Mouse (Mus musculus): ENCODE results near the gene Smad3. TPM values are rescaled to one million over a fixed set of nuclear protein-coding genes. Genes with fewer than 3 reads are reported as not detected.
A peak's percentile ranks its signal among the peaks of the same experiment; 100 is the strongest.

Gene Smad3
- polyA plus RNA-seq, 1 experiment from 2014 or later: 9.7 TPM

DNA sequence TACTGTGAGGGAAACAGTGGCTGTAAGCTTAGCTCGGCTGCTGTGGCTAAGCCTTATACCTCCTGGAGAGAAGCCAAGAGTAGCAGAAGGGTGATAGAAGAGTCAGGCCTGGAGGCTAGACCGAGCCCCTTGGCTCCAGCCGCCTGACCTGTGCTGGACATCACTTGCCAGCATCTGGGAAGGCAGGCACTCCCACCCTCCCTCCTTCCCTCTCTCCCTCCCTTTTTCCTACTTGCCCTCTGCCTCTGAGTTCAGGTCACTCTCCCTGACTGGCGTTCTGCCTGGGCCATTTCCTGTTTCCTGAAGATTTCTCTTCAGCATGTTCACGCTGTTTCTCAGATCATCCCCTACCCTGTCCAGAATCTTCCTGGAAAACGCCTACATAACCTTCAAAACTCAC is 33.5 kb upstream of the Smad3 start:
- Histone ChIP-seq H3K9ac (ENCODE audit: low read depth, low read length) (no peak overlapping the region), H3K27ac (ENCODE audit: low read depth, low read length) (0 out of 2 replicates have a peak overlapping the region, but pooled peaks have one; percentile 12), H3K4me2 (no peak overlapping the region), H3K4me3 (ENCODE audit: low read depth, low read length) (no peak overlapping the region), H3K36me3 (ENCODE audit: control insufficient read depth, insufficient read depth, low read length) (no peaks in the 10 kb centered on the region), H3K4me1 (ENCODE audit: control insufficient read depth, insufficient read depth, low read length) (peaks cover 43% of the 10 kb centered on the region), H3K9me3 (replicated peaks; ENCODE audit: control insufficient read depth, low read length) (no peaks in the 10 kb centered on the region), H3K27me3 (ENCODE audit: control insufficient read depth, insufficient read depth, low read length) (0 out of 2 replicates have a peak, but pooled peaks cover 4% of the 10 kb centered on the region)
- 17% methylated on average over 6 of the region's 6 CpGs for WGBS (ENCODE audit: insufficient replicate concordance)
- 0 out of 2 replicates have a peak, but pooled peaks have one; percentile 24 for ATAC-seq (replicated peaks; ENCODE audit: insufficient number of reproducible peaks, low FRiP score, low TSS enrichment)

DNA sequence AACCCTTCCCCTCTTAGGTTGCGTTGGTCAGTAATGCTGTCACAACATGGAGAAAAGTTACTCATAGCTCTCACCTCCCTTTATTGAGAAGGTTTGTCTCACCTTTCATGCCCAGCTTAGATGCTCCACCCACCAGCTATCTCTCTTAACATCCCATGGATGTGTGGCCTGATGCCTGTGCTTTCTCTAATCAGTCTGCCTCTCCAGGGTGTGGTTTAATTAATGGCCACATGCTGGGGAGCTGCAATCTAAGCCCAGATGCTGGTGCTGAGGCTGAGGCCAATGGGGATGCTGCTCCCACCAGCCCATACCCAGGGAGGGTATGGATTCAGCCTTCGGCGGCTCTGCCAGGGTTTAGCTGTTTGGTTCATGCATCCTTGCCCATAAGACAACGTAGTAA is 32.4 kb upstream of the Smad3 start:
- Histone ChIP-seq H3K4me3 (ENCODE audit: low read depth, low read length) (no peak overlapping the region), H3K27me3 (ENCODE audit: control insufficient read depth, insufficient read depth, low read length) (0 out of 2 replicates have a peak, but pooled peaks cover 2% of the 10 kb centered on the region), H3K4me1 (ENCODE audit: control insufficient read depth, insufficient read depth, low read length) (peaks cover 48% of the 10 kb centered on the region), H3K9me3 (replicated peaks; ENCODE audit: control insufficient read depth, low read length) (no peaks in the 10 kb centered on the region), H3K27ac (ENCODE audit: low read depth, low read length) (no peak overlapping the region), H3K4me2 (no peak overlapping the region), H3K9ac (ENCODE audit: low read depth, low read length) (no peak overlapping the region), H3K36me3 (ENCODE audit: control insufficient read depth, insufficient read depth, low read length) (no peaks in the 10 kb centered on the region)
- ATAC-seq (replicated peaks; ENCODE audit: insufficient number of reproducible peaks, low FRiP score, low TSS enrichment): no peak
- 93% methylated on average over 4 of the region's 4 CpGs for WGBS (ENCODE audit: insufficient replicate concordance)

DNA sequence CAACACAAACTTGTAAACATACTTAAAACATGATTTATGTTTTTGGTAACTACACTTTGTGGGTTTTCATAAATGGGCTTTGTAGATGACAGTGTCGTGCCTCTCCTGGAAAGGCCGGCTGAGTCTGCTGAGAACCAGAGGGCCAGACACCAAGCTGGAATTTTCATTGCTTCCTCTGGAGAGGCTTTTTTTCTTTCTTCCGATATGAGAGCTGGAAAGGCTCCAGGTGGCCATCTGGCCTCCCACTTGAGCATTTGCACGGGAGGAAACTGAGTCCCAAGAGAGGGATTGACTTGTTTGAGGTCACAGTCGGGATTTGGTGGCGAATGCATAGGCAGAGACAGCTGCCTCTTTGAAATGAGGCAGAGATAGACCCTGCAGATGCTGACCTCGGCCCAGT is 31.6 kb upstream of the Smad3 start:
- no peak overlapping the region for H3K4me2 ChIP-seq
- no peak for ATAC-seq (replicated peaks; ENCODE audit: insufficient number of reproducible peaks, low FRiP score, low TSS enrichment)
- H3K36me3 ChIP-seq (ENCODE audit: control insufficient read depth, insufficient read depth, low read length): no peaks in the 10 kb centered on the region
- H3K4me1 ChIP-seq (ENCODE audit: control insufficient read depth, insufficient read depth, low read length): peaks cover 48% of the 10 kb centered on the region
- 54% methylated on average over 7 of the region's 7 CpGs for WGBS (ENCODE audit: insufficient replicate concordance)
- no peaks in the 10 kb centered on the region for H3K27me3 ChIP-seq (ENCODE audit: control insufficient read depth, insufficient read depth, low read length)
- H3K4me3 ChIP-seq (ENCODE audit: low read depth, low read length): no peak overlapping the region
- no peaks in the 10 kb centered on the region for H3K9me3 ChIP-seq (replicated peaks; ENCODE audit: control insufficient read depth, low read length)
- no peak overlapping the region for H3K9ac ChIP-seq (ENCODE audit: low read depth, low read length)
- H3K27ac ChIP-seq (ENCODE audit: low read depth, low read length): no peak overlapping the region

DNA sequence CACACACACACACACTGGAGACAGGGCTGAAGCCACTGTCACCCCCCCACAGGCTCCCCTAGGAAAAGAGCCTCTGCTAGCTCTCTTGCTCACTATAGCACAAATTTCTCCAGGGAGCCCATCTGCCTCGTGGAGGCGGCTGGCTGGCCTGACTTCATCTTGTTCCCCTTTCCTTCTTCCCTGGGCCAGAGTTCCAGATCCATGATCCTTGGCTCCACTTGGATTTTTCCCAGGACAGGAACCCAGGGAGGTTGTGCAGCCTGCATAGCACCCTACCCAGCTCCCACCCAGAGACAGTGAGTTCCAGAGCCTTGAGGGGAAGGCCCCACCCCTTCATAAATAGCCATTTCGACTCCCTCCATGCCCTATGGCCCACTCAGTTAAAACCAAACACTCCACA is 29.8 kb upstream of the Smad3 start:
- WGBS (ENCODE audit: insufficient replicate concordance): 52% methylated on average over 3 of the region's 3 CpGs
- peaks cover 34% of the 10 kb centered on the region for H3K4me1 ChIP-seq (ENCODE audit: control insufficient read depth, insufficient read depth, low read length)
- ATAC-seq (replicated peaks; ENCODE audit: insufficient number of reproducible peaks, low FRiP score, low TSS enrichment): no peak

DNA sequence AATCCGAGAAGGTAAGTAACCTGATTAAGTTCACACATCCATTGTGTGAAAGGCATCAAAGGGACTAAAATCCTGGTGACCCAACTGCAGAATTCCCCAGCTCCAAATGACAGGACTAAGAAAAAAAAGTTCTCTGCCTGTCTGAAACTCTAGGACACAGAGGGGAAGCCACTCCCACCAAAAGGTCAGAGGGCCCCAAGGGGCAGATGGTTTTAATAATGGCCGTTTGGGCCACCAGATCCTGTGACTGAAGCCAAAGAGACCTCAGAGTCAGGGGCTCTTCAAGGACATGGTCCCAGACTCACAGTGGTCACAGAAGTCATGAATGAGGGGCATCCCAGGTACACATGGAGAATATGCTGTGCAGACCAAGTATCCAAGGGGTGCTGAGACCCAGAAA is 29.3 kb upstream of the Smad3 start:
- Histone ChIP-seq H3K4me2 (no peak overlapping the region), H3K9me3 (replicated peaks; ENCODE audit: control insufficient read depth, low read length) (no peaks in the 10 kb centered on the region), H3K9ac (ENCODE audit: low read depth, low read length) (no peak overlapping the region), H3K27ac (ENCODE audit: low read depth, low read length) (no peak overlapping the region), H3K27me3 (ENCODE audit: control insufficient read depth, insufficient read depth, low read length) (no peaks in the 10 kb centered on the region), H3K4me3 (ENCODE audit: low read depth, low read length) (no peak overlapping the region), H3K4me1 (ENCODE audit: control insufficient read depth, insufficient read depth, low read length) (peaks cover 34% of the 10 kb centered on the region), H3K36me3 (ENCODE audit: control insufficient read depth, insufficient read depth, low read length) (no peaks in the 10 kb centered on the region)
- no peak for ATAC-seq (replicated peaks; ENCODE audit: insufficient number of reproducible peaks, low FRiP score, low TSS enrichment)
- WGBS (ENCODE audit: insufficient replicate concordance): 19% methylated on average over 2 of the region's 2 CpGs

More for the DNA sequence above, 29.8 kb upstream of the Smad3 start:
- no peaks in the 10 kb centered on the region for H3K27me3 ChIP-seq (ENCODE audit: control insufficient read depth, insufficient read depth, low read length)
- no peaks in the 10 kb centered on the region for H3K36me3 ChIP-seq (ENCODE audit: control insufficient read depth, insufficient read depth, low read length)
- no peak overlapping the region for H3K4me2 ChIP-seq
- no peak overlapping the region for H3K4me3 ChIP-seq (ENCODE audit: low read depth, low read length)
- H3K9me3 ChIP-seq (replicated peaks; ENCODE audit: control insufficient read depth, low read length): no peaks in the 10 kb centered on the region
- no peak overlapping the region for H3K9ac ChIP-seq (ENCODE audit: low read depth, low read length)
- H3K27ac ChIP-seq (ENCODE audit: low read depth, low read length): no peak overlapping the region

DNA sequence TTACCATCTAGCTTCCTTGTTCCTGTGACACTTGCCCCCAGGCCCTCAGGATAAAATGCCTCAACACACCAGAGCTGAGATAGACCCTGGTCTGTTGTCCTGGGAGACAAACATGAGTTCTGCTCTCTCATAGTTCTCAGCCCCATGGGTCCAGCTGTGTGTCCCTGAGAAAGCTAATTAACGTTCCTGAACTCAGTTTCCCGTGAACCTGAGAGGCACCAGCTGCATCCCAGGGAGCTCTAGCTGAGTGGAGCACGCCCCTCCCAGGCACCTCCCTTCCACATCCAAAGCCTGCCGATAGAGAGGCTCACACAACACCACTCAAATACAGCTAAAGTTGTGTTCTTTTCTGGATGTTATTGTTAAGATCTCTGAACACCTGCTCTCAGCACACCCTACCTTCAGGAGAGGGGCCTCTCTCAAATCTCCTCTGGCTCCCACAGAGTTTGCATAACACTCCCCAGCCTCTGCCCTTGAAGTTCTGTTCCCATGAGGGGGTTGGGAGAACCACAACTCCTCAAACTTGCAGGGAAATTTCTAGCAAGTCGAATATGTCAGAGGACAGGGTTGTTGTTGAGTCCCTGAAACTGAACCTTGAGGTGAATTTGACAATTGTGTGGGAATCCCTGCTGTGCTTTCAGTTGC is 28.4 kb upstream of the Smad3 start:
- no peak overlapping the region for H3K4me2 ChIP-seq
- ATAC-seq (replicated peaks; ENCODE audit: insufficient number of reproducible peaks, low FRiP score, low TSS enrichment): no peak
- 14% methylated on average over 5 of the region's 5 CpGs for whole genome bisulfite sequencing (ENCODE audit: insufficient replicate concordance)
- no peaks in the 10 kb centered on the region for H3K9me3 ChIP-seq (replicated peaks; ENCODE audit: control insufficient read depth, low read length)
- H3K9ac ChIP-seq (ENCODE audit: low read depth, low read length): no peak overlapping the region
- no peak overlapping the region for H3K4me3 ChIP-seq (ENCODE audit: low read depth, low read length)
- peaks cover 27% of the 10 kb centered on the region for H3K4me1 ChIP-seq (ENCODE audit: control insufficient read depth, insufficient read depth, low read length)
- H3K27ac ChIP-seq (ENCODE audit: low read depth, low read length): no peak overlapping the region
- no peaks in the 10 kb centered on the region for H3K36me3 ChIP-seq (ENCODE audit: control insufficient read depth, insufficient read depth, low read length)
- H3K27me3 ChIP-seq (ENCODE audit: control insufficient read depth, insufficient read depth, low read length): no peaks in the 10 kb centered on the region

DNA sequence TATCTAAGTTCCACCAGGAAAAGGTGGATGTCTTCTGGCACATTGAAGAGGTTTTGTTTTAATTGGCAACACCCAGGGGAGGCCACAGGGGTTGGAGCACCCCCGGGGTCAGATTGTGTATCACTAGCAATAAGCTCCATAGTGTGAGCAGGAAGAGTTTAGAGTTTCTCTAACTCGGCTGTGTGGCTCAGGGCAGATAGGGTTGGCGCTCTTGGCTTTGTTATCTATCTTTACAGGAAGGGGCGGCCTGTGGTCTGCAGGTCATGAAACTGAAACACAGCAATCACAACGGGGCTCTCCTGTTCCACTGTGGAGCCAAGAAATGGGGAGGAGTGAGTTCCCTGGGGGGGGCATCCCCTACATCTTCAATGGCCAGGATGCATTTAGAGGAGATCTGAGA is 27.7 kb upstream of the Smad3 start:
- Histone ChIP-seq H3K9me3 (replicated peaks; ENCODE audit: control insufficient read depth, low read length) (no peaks in the 10 kb centered on the region), H3K36me3 (ENCODE audit: control insufficient read depth, insufficient read depth, low read length) (no peaks in the 10 kb centered on the region), H3K4me1 (ENCODE audit: control insufficient read depth, insufficient read depth, low read length) (peaks cover 29% of the 10 kb centered on the region), H3K4me3 (ENCODE audit: low read depth, low read length) (no peak overlapping the region), H3K9ac (ENCODE audit: low read depth, low read length) (no peak overlapping the region), H3K27me3 (ENCODE audit: control insufficient read depth, insufficient read depth, low read length) (no peaks in the 10 kb centered on the region), H3K27ac (ENCODE audit: low read depth, low read length) (no peak overlapping the region), H3K4me2 (no peak overlapping the region)
- 0 out of 2 replicates have a peak, but pooled peaks have one; percentile 25 for ATAC-seq (replicated peaks; ENCODE audit: insufficient number of reproducible peaks, low FRiP score, low TSS enrichment)
- 16% methylated on average over 5 of the region's 5 CpGs for WGBS (ENCODE audit: insufficient replicate concordance)

DNA sequence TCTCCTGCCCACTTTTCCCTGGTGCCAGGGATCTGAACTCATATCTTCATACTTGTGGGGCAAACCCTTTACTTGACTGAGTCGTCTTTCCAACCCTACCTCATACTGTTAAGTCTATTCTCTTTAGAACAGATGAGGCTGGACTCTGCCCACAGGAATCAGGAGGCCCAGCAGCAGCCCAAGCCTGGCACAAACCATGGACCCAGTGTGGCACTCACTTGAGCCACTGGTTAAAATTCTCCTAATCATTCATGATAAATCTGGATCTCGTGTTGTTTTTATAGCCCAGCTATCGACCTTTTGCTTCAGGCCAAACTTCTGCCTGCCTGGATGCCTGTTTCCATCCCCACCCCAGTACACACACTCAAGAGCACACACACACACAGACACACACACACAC is 26.8 kb upstream of the Smad3 start:
- H3K4me1 ChIP-seq (ENCODE audit: control insufficient read depth, insufficient read depth, low read length): peaks cover 32% of the 10 kb centered on the region
- no peaks in the 10 kb centered on the region for H3K27me3 ChIP-seq (ENCODE audit: control insufficient read depth, insufficient read depth, low read length)
- no peak for ATAC-seq (replicated peaks; ENCODE audit: insufficient number of reproducible peaks, low FRiP score, low TSS enrichment)
- H3K36me3 ChIP-seq (ENCODE audit: control insufficient read depth, insufficient read depth, low read length): no peaks in the 10 kb centered on the region
- H3K9ac ChIP-seq (ENCODE audit: low read depth, low read length): no peak overlapping the region
- H3K4me2 ChIP-seq: no peak overlapping the region
- 60% methylated on average over 3 of the region's 3 CpGs for WGBS (ENCODE audit: insufficient replicate concordance)
- H3K9me3 ChIP-seq (replicated peaks; ENCODE audit: control insufficient read depth, low read length): no peaks in the 10 kb centered on the region
- no peak overlapping the region for H3K27ac ChIP-seq (ENCODE audit: low read depth, low read length)
- no peak overlapping the region for H3K4me3 ChIP-seq (ENCODE audit: low read depth, low read length)

DNA sequence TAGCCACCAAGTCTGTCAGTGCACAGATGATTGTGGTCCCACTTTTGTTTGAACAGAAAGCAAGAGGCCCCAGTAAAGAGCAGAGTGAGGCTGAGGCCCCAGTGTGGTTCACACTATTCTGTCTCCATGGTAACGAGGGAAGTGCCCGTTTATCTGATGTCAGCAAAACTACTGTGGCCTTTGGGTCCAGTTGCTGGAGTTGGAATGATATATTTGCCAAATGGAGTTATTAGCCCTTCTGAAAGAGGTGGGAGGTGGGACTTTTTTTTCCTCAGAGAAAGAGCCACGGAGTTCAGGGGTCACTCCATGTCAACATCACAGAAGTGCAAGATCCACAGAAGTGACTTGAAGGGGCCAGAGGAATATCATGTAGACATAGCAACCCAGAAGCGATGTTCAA is 24.9 kb upstream of the Smad3 start:
- Histone ChIP-seq H3K4me3 (ENCODE audit: low read depth, low read length) (no peak overlapping the region), H3K36me3 (ENCODE audit: control insufficient read depth, insufficient read depth, low read length) (no peaks in the 10 kb centered on the region), H3K27me3 (ENCODE audit: control insufficient read depth, insufficient read depth, low read length) (no peaks in the 10 kb centered on the region), H3K4me1 (ENCODE audit: control insufficient read depth, insufficient read depth, low read length) (peaks cover 32% of the 10 kb centered on the region), H3K27ac (ENCODE audit: low read depth, low read length) (no peak overlapping the region), H3K9me3 (replicated peaks; ENCODE audit: control insufficient read depth, low read length) (no peaks in the 10 kb centered on the region), H3K9ac (ENCODE audit: low read depth, low read length) (no peak overlapping the region), H3K4me2 (no peak overlapping the region)
- WGBS (ENCODE audit: insufficient replicate concordance): 45% methylated on average over 4 of the region's 4 CpGs
- no peak for ATAC-seq (replicated peaks; ENCODE audit: insufficient number of reproducible peaks, low FRiP score, low TSS enrichment)
